Comparison of ENCODE assay signal across 8 mouse cellular contexts in the genomic region with DNA sequence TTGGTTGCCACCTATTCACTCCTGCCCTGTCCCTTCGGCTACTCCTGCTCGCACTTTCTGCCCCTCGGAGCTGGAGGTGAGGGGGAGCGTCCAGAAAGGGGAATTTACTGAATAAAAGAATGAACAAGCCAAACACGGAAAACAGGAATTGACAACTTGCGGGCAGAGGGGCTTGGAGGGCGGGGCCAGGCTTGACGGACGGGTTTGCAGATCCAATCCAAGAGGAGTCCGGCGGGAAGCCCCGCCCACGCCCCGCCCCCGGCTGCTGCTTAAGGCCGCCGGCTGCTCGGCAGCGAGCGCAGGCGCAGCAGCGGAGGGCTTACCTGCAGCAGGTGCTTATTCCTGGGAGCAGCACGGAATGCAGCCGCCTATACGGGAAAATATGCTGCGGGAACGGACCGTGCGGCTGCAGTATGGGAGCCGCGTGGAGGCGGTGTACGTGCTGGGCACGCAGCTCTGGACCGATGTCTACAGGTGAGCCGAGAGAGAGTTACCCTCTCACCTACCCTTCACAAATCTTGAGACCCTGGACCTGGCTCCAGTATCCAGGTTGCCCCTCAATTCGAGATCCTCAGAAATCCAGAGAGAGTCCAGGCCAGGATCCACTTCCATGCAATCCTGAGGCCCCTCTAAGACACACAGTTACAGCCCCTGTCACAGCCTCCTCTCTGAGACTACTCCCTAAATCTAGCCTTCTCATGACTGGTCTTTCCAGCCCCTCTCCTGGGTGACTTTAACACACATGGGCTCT. TPM values are rescaled to one million over a fixed set of nuclear protein-coding genes. Genes with fewer than 3 reads are reported as not detected.
A peak's percentile ranks its signal among the peaks of the same experiment; 100 is the strongest.
DNase-seq lines count a peak whose midpoint lies in the region; ATAC-seq and TF ChIP-seq lines count a peak whose summit lies in the region.

A gene (plus strand): TSS at position 269 of the 751 bp plus-strand sequence.

- TF ChIP-seq CTCF in Patski (IDR thresholded peaks at IDR 0.05), result no peak
- TF ChIP-seq CTCF in gastrocnemius, adult 2 months (IDR thresholded peaks at IDR 0.05), result no peak

- CTCF ChIA-PET in Patski (lab: Charles Lee), result no interaction called here

- H3K27ac ChIP-seq in gastrocnemius, adult 2 months, result peak within 1 kb of the TSS; percentile 87
- H3K27ac ChIP-seq in hindbrain, embryonic 15.5 days (replicated peaks), result no peak within 1 kb of the TSS

- H3K4me2 ChIP-seq in hindbrain, embryonic 15.5 days, result peak within 1 kb of the TSS; percentile 87

- peak; percentile 40 for ATAC-seq in Patski
- ATAC-seq in hindbrain, embryonic 15.5 days (ENCODE audit: low FRiP score, low read depth), result peak; percentile 85

- H3K36me3 ChIP-seq in hindbrain, embryonic 15.5 days, result no peaks in the 10 kb centered on the region

- no peaks in the 10 kb centered on the region for H3K9me3 ChIP-seq in hindbrain, embryonic 15.5 days

- H3K9ac ChIP-seq in hindbrain, embryonic 15.5 days, result peak within 1 kb of the TSS; percentile 33

- in situ Hi-C loops in Patski (cut with MboI; ENCODE audit: low pct_unique_long_range_greater_than_20kb), result loop anchor here (5.0 kb wide), 2 partner anchors 41 to 119 kb away; no protein-coding TSS in a partner anchor

- DNase-seq in Patski (ENCODE audit: low read depth, low spot score), result no peak
- peak; percentile 69 to 85 for DNase-seq in cerebellum, postnatal 25 days
- DNase-seq in gastrocnemius, adult 2 months, result peak; percentile 83
- peak; percentile 55 for DNase-seq in left cerebral cortex, adult 11 months (ENCODE audit: low spot score)
- DNase-seq in lung, postnatal 36 days, result peak; percentile 83
- DNase-seq in retina, adult 2 months (ENCODE audit: low read depth, low spot score), result peak; percentile 70
- peak; percentile 94 for DNase-seq in thymus, postnatal 14 days

- intact Hi-C loops in gastrocnemius, adult 2 months (cut with DNase I), result no loop called here

- H3K4me3 ChIP-seq in gastrocnemius, adult 2 months, result peak within 1 kb of the TSS; percentile 81
- H3K4me3 ChIP-seq in hindbrain, embryonic 15.5 days, result peak within 1 kb of the TSS; percentile 41

- no peaks in the 10 kb centered on the region for H3K27me3 ChIP-seq in Patski
- H3K27me3 ChIP-seq in hindbrain, embryonic 15.5 days, result peaks cover 37% of the 10 kb centered on the region

- POLR2A ChIA-PET in Patski (lab: Charles Lee), result no interaction called here

- H3K4me1 ChIP-seq in hindbrain, embryonic 15.5 days (replicated peaks), result peaks cover 13% of the 10 kb centered on the region

- WGBS in hindbrain, embryonic 15.5 days, result 1% methylated on average over 37 of the region's 37 CpGs

RNA-seq across cellular contexts. Expression of the gene that starts here (rescaled TPM):
- polyA plus RNA-seq in Patski (2021), result 4.6 TPM
- total RNA-seq in gastrocnemius, adult 2 months (2021), result 100 to 1,000 TPM in 1 of 2 experiments, 10 to 100 TPM in 1; 77.0 to 273 TPM
- 1.2 and 2.2 TPM in 2 replicates for polyA plus RNA-seq in hindbrain, embryonic 15.5 days (2015; fragmentation: Nextera tagmentation; extraction: Ambion mirVana)
